Mouse (Mus musculus): ENCODE results near the gene Slc8a3. TPM values are rescaled to one million over a fixed set of nuclear protein-coding genes. Genes with fewer than 3 reads are reported as not detected.

Gene Slc8a3
- total and polyA plus RNA-seq, 3 experiments: 0.11 TPM; not detected in 2

GRCm38 (mm10) chr12:81167142-81167541 is 165.8 kb downstream of the Slc8a3 start:
- dilution Hi-C loops (cut with MboI; ENCODE audit: extremely low pct_ligation_motif_present, extremely low pct_unique_long_range_greater_than_20kb, low sequenced_read_pairs): no loop called here
- Histone ChIP-seq H3K79me2 (replicated peaks; ENCODE audit: control insufficient read depth, extremely low read depth, insufficient read depth, poor library complexity, severe bottlenecking) (no peaks in the 10 kb centered on the region), H3K9ac (ENCODE audit: insufficient read depth, low read depth) (no peak overlapping the region), H3K4me2 (ENCODE audit: insufficient read depth, low read depth, poor library complexity, severe bottlenecking) (no peak overlapping the region), H3K36me3 (replicated peaks in 1 of 2; ENCODE audit: control insufficient read depth in 1 of 2, insufficient read depth in 1 of 2, low read length in 1 of 2) (peaks cover 2 to 76% of the 10 kb centered on the region in 2 experiments), H3K4me1 (ENCODE audit: control insufficient read depth in 1 of 2, insufficient read depth in 2 of 2) (no peaks in the 10 kb centered on the region), H3K9me3 (replicated peaks; ENCODE audit: low read length) (no peaks in the 10 kb centered on the region), H3K27me3 (replicated peaks) (no peaks in the 10 kb centered on the region), H3K4me3 (replicated peaks in 1 of 3; ENCODE audit: low read depth in 2 of 3, low read length in 2 of 3, poor library complexity in 1 of 3) (no peak overlapping the region), H3K27ac (ENCODE audit: insufficient read depth, low read depth) (no peak overlapping the region)
- TF ChIP-seq IRF4 (IDR thresholded peaks at IDR 0.05; ENCODE audit: low read depth, low read length) (no peak), CHD2 (IDR thresholded peaks at IDR 0.05; ENCODE audit: low read length) (no peak), TCF12 (IDR thresholded peaks at IDR 0.05; ENCODE audit: low read depth, low read length) (no peak), SMC3 (IDR thresholded peaks at IDR 0.05; ENCODE audit: low read depth, low read length) (no peak), MYC (IDR thresholded peaks at IDR 0.05; ENCODE audit: low read depth, low read length) (no peak), TBP (conservative IDR thresholded peaks at IDR 0.05; ENCODE audit: low read depth, low read length) (no peak), RAD21 (IDR thresholded peaks at IDR 0.05; ENCODE audit: low read depth, low read length) (no peak), MAX (IDR thresholded peaks at IDR 0.05; ENCODE audit: low read length) (no peak), JUN (IDR thresholded peaks at IDR 0.05; ENCODE audit: insufficient read depth, low read depth, low read length) (no peak), JUND (conservative IDR thresholded peaks at IDR 0.05; ENCODE audit: low read depth, low read length) (no peak), KAT2A (IDR thresholded peaks at IDR 0.05; ENCODE audit: insufficient replicate concordance, low read length) (no peak), CTCF (conservative IDR thresholded peaks at IDR 0.05 in 1 of 2, IDR thresholded peaks at IDR 0.05 in 1 of 2; ENCODE audit: low read depth in 2 of 2, low read length in 2 of 2) (no peak), GABPA (IDR thresholded peaks at IDR 0.05; ENCODE audit: insufficient replicate concordance, low read depth, low read length) (no peak), MAFK (IDR thresholded peaks at IDR 0.05; ENCODE audit: insufficient replicate concordance, low read length) (no peak)
- in situ Hi-C loops (cut with MboI; ENCODE audit: low pct_ligation_motif_present, low pct_unique_long_range_greater_than_20kb, low sequenced_read_pairs): no loop called here
- DNase-seq (ENCODE audit: extremely low read depth): no peak

GRCm38 (mm10) chr12:81166615-81167014 is 166.4 kb downstream of the Slc8a3 start:
- Histone ChIP-seq H3K27me3 (replicated peaks) (no peaks in the 10 kb centered on the region), H3K4me1 (ENCODE audit: control insufficient read depth in 1 of 2, insufficient read depth in 2 of 2) (no peaks in the 10 kb centered on the region), H3K4me3 (replicated peaks in 1 of 3; ENCODE audit: low read depth in 2 of 3, low read length in 2 of 3, poor library complexity in 1 of 3) (no peak overlapping the region), H3K9ac (ENCODE audit: insufficient read depth, low read depth) (no peak overlapping the region), H3K79me2 (replicated peaks; ENCODE audit: control insufficient read depth, extremely low read depth, insufficient read depth, poor library complexity, severe bottlenecking) (no peaks in the 10 kb centered on the region), H3K9me3 (replicated peaks; ENCODE audit: low read length) (no peaks in the 10 kb centered on the region), H3K27ac (ENCODE audit: insufficient read depth, low read depth) (no peak overlapping the region), H3K36me3 (replicated peaks in 1 of 2; ENCODE audit: control insufficient read depth in 1 of 2, insufficient read depth in 1 of 2, low read length in 1 of 2) (peaks cover 2 to 70% of the 10 kb centered on the region in 2 experiments), H3K4me2 (ENCODE audit: insufficient read depth, low read depth, poor library complexity, severe bottlenecking) (no peak overlapping the region)
- no peak for DNase-seq (ENCODE audit: extremely low read depth)
- in situ Hi-C loops (cut with MboI; ENCODE audit: low pct_ligation_motif_present, low pct_unique_long_range_greater_than_20kb, low sequenced_read_pairs) (no loop called here), dilution Hi-C loops (cut with MboI; ENCODE audit: extremely low pct_ligation_motif_present, extremely low pct_unique_long_range_greater_than_20kb, low sequenced_read_pairs) (no loop called here)
- TF ChIP-seq TCF12 (IDR thresholded peaks at IDR 0.05; ENCODE audit: low read depth, low read length): no peak
- no peak for TF ChIP-seq ZNF384 (IDR thresholded peaks at IDR 0.05; ENCODE audit: low read depth, low read length)
- TF ChIP-seq POLR2A (IDR thresholded peaks at IDR 0.05; ENCODE audit: low read depth, low read length): no peak
- TF ChIP-seq NELFE (IDR thresholded peaks at IDR 0.05; ENCODE audit: low read depth, low read length): no peak
- TF ChIP-seq SMC3 (IDR thresholded peaks at IDR 0.05; ENCODE audit: low read depth, low read length): no peak
- TF ChIP-seq ETS1 (conservative IDR thresholded peaks at IDR 0.05; ENCODE audit: low read depth, low read length): no peak
- TF ChIP-seq MAZ (IDR thresholded peaks at IDR 0.05; ENCODE audit: low read depth, low read length): no peak
- TF ChIP-seq UBTF (IDR thresholded peaks at IDR 0.05; ENCODE audit: low read depth, low read length): no peak
- no peak for TF ChIP-seq MXI1 (IDR thresholded peaks at IDR 0.05; ENCODE audit: low read depth, low read length)
